Mouse (Mus musculus) thymus, adult 2 months (tissue): Measurements from ENCODE around the gene Scin.

Experiments used
- CTCF ChIP-seq: fragments of 200-500 bp; IDR thresholded peaks from 2 replicates; pipeline ENCODE4 v1.5.1; 2012; ENCODE audit warnings: mild to moderate bottlenecking, control low read depth, low read length, moderate library complexity, borderline replicate concordance; ENCODE audit not compliant: control insufficient read depth, poor library complexity, insufficient read depth; ENCODE audit errors: extremely low read depth
- POLR2A ChIP-seq: fragments of 200-500 bp; IDR thresholded peaks from 2 replicates; pipeline ENCODE4 v1.6.1; 2012; ENCODE audit warnings: mild to moderate bottlenecking, low read length, control low read depth, moderate library complexity; ENCODE audit not compliant: control insufficient read depth, poor library complexity, insufficient read depth; ENCODE audit errors: extremely low read depth

- TF ChIP-seq CTCF (no peak), POLR2A (no peak)
Measured at GRCm38 (mm10) chr12:40106874-40107273, 27.2 kb downstream of the Scin start.
